Mouse (Mus musculus) kidney, adult 2 months (tissue): ENCODE data around the gene Hcn2. TPM values are rescaled to one million over a fixed set of nuclear protein-coding genes. Genes with fewer than 3 reads are reported as not detected.

Experiments
- DNase-seq: peaks from one replicate; pipeline ENCODE4 v3.0.0; 2021
- H3K27ac ChIP-seq: fragments of 200-500 bp; 2 replicates; pipeline ENCODE4 v1.5.1; 2012; ENCODE audit warnings: low read depth, low read length, control low read depth, inconsistent platforms; ENCODE audit not compliant: insufficient read depth
- H3K27me3 ChIP-seq: fragments of 200-500 bp; replicated peaks from 2 replicates; pipeline ENCODE4 v1.6.1; 2012; ENCODE audit warnings: mild to moderate bottlenecking, moderate library complexity, low read length, inconsistent platforms; ENCODE audit not compliant: control insufficient read depth, insufficient read depth
- H3K36me3 ChIP-seq: fragments of 200-500 bp; 2 replicates; pipeline ENCODE4 v1.6.1; 2012; ENCODE audit warnings: mild to moderate bottlenecking, moderate library complexity, low read length, inconsistent platforms; ENCODE audit not compliant: control insufficient read depth, insufficient read depth
- H3K4me1 ChIP-seq: fragments of 200-500 bp; 2 replicates; pipeline ENCODE4 v1.6.1; 2011; ENCODE audit warnings: low read length; ENCODE audit not compliant: control insufficient read depth, insufficient read depth
- H3K4me3 ChIP-seq: fragments of 200-500 bp; 2 replicates; pipeline ENCODE4 v1.5.1; 2011; ENCODE audit warnings: mild to moderate bottlenecking, low read depth, low read length, control low read depth; ENCODE audit not compliant: insufficient read depth
- CTCF ChIP-seq: fragments of 200-500 bp; conservative IDR thresholded peaks from 2 replicates; pipeline ENCODE4 v1.5.1; 2011; ENCODE audit warnings: low read depth, mild to moderate bottlenecking, control low read depth, low read length, moderate library complexity, mixed read lengths; ENCODE audit not compliant: insufficient read depth, insufficient read length
- POLR2A ChIP-seq: fragments of 200-500 bp; IDR thresholded peaks from one replicate; pipeline ENCODE4 v1.6.1; 2011; ENCODE audit warnings: low read depth, low read length, control low read depth
- WGBS: fragments of 180-500 bp; shearing (Covaris S2); methylation state at CpG from one replicate; pipeline ENCODE4 v1.1.7; 2018; 5-methylcytosine and 5-hydroxymethylcytosine counted together
- polyA plus RNA-seq: library from polyadenylated mRNA; depleted of rRNA; stranded (reverse); fragments of >200 nt; gene quantifications from 2 replicates; pipeline ENCODE4 v1.2.3, GENCODE M21; 2012

The Hcn2 gene
- polyA plus RNA-seq, 1 experiment, result 1.5 TPM

GRCm38 (mm10) chr10:79774486-79775279 is 58.2 kb downstream of the Hcn2 start:
- 67% methylated on average over 5 of the region's 5 CpGs for whole genome bisulfite sequencing

GRCm38 (mm10) chr10:79777103-79777531 is 60.7 kb downstream of the Hcn2 start, which contains the start of gene Fstl3:
Gene Fstl3 (plus strand): TSS chr10:79777272.
- no peak within 1 kb of the TSS for H3K27ac ChIP-seq
- H3K4me1 ChIP-seq, result no peaks in the 10 kb centered on the region
- H3K36me3 ChIP-seq, result no peaks in the 10 kb centered on the region
- TF ChIP-seq CTCF, result no peak
- no peak for TF ChIP-seq POLR2A
- peak within 1 kb of the TSS; percentile 44 for H3K4me3 ChIP-seq
- DNase-seq, result peak; percentile 46
- no peaks in the 10 kb centered on the region for H3K27me3 ChIP-seq
- WGBS, result 4% methylated on average over 39 of the region's 39 CpGs

More at GRCm38 (mm10) chr10:79774486-79775279, 58.2 kb downstream of the Hcn2 start:
- no peaks in the 10 kb centered on the region for H3K27me3 ChIP-seq
- H3K4me3 ChIP-seq, result no peak overlapping the region
- no peaks in the 10 kb centered on the region for H3K36me3 ChIP-seq
- no peak overlapping the region for H3K27ac ChIP-seq
- no peaks in the 10 kb centered on the region for H3K4me1 ChIP-seq
- no peak for DNase-seq
- TF ChIP-seq CTCF (0 out of 2 replicates have a peak, but pooled peaks have one; percentile 23), POLR2A (no peak)

- WGBS, result 16% methylated on average over 15 of the region's 15 CpGs
- peak; percentile 42 for DNase-seq
- Histone ChIP-seq H3K27ac (0 out of 2 replicates have a peak overlapping the region, but pooled peaks have one; percentile 5), H3K27me3 (no peaks in the 10 kb centered on the region), H3K36me3 (no peaks in the 10 kb centered on the region), H3K4me1 (no peaks in the 10 kb centered on the region), H3K4me3 (peak overlapping the region; percentile 2; the same call in 1 of the 2 replicates)
- TF ChIP-seq POLR2A (no peak), CTCF (no peak)
Measured at GRCm38 (mm10) chr10:79778006-79778405, 61.6 kb downstream of the Hcn2 start.

GRCm38 (mm10) chr10:79779193-79779592 is 62.8 kb downstream of the Hcn2 start:
- Histone ChIP-seq H3K4me1 (no peaks in the 10 kb centered on the region), H3K27me3 (no peaks in the 10 kb centered on the region), H3K4me3 (no peak overlapping the region), H3K36me3 (no peaks in the 10 kb centered on the region), H3K27ac (no peak overlapping the region)
- WGBS, result 28% methylated on average over 2 of the region's 2 CpGs
- DNase-seq, result no peak
- TF ChIP-seq POLR2A (no peak), CTCF (no peak)

- 2% methylated on average over 53 of the region's 55 CpGs for WGBS
- TF ChIP-seq POLR2A (no peak), CTCF (peak; percentile 76)
- DNase-seq, result peak; percentile 99
- Histone ChIP-seq H3K4me3 (peak overlapping the region; percentile 61), H3K27ac (peak overlapping the region; percentile 52), H3K27me3 (no peaks in the 10 kb centered on the region), H3K36me3 (no peaks in the 10 kb centered on the region), H3K4me1 (no peaks in the 10 kb centered on the region)
Measured at GRCm38 (mm10) chr10:79779784-79780663, 63.6 kb downstream of the Hcn2 start.

GRCm38 (mm10) chr10:79780664-79781015 is 64.2 kb downstream of the Hcn2 start:
- Histone ChIP-seq H3K4me3 (peak overlapping the region; percentile 61), H3K36me3 (no peaks in the 10 kb centered on the region), H3K4me1 (no peaks in the 10 kb centered on the region), H3K27ac (peak overlapping the region; percentile 52), H3K27me3 (no peaks in the 10 kb centered on the region)
- TF ChIP-seq POLR2A (no peak), CTCF (0 out of 2 replicates have a peak, but pooled peaks have one; percentile 3)
- DNase-seq, result no peak
- WGBS, result under 1% methylated on average over 13 of the region's 13 CpGs

- Histone ChIP-seq H3K4me3 (peak overlapping the region; percentile 61; the same call in 1 of the 2 replicates), H3K27ac (no peak overlapping the region), H3K27me3 (no peaks in the 10 kb centered on the region), H3K36me3 (no peaks in the 10 kb centered on the region), H3K4me1 (no peaks in the 10 kb centered on the region)
- WGBS, result 38% methylated on average over 21 of the region's 21 CpGs
- TF ChIP-seq POLR2A (no peak), CTCF (no peak)
- DNase-seq, result no peak
Measured at GRCm38 (mm10) chr10:79781139-79781538, 64.7 kb downstream of the Hcn2 start.
